Mouse (Mus musculus): ENCODE results near the gene Pibf1. TPM values are rescaled to one million over a fixed set of nuclear protein-coding genes. Genes with fewer than 3 reads are reported as not detected.

The Pibf1 gene
- polyA plus RNA-seq, 1 experiment from 2014 or later: 17.2 TPM

DNA sequence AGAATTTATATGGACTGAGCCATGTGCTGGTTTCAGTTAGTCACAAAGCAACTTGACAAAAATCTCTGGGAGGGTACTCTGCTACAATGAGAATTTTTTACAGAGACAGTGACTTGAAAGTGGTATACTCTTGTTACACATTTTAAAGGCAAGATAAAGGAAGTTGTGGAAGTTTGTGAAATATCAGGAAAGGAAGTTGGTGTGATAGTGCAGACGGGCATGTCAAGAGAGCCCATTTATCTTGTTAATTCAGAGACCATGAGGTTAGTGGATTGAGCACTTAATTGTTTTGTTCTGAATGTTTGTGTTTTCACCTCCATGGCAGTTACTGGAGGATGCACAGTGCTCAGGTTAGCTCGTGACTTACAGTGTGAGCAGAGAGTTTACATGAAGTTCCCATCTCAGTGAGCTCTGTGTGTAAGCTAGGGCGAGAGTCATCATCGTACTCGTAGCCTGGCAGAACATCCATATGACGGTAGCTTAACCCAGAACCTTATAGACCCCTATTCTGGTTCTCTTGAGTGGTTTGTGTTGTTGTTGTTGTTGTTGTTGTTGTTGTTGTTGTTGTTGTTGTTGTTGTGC is 5.4 kb downstream of the Pibf1 start:
- Histone ChIP-seq H3K9me3 (replicated peaks; ENCODE audit: control insufficient read depth, low read length, poor library complexity, severe bottlenecking) (no peaks in the 10 kb centered on the region), H3K9ac (ENCODE audit: low read depth, low read length) (no peak overlapping the region), H3K27ac (ENCODE audit: low read length) (no peak overlapping the region), H3K36me3 (ENCODE audit: control insufficient read depth, insufficient read depth, low read length) (peaks cover 22% of the 10 kb centered on the region), H3K4me3 (ENCODE audit: low read depth, low read length) (no peak overlapping the region), H3K4me1 (ENCODE audit: control insufficient read depth, insufficient read depth, low read length) (peaks cover 7% of the 10 kb centered on the region), H3K4me2 (ENCODE audit: low read length) (no peak overlapping the region), H3K27me3 (ENCODE audit: control insufficient read depth, insufficient read depth, low read depth, low read length) (no peaks in the 10 kb centered on the region)
- ATAC-seq: no peak
- 94% methylated on average over 6 of the region's 6 CpGs for WGBS

GRCm38 (mm10) chr14:99106671-99107070 is 7.4 kb downstream of the Pibf1 start:
- no peak overlapping the region for H3K9ac ChIP-seq (ENCODE audit: low read depth, low read length)
- no peak for ATAC-seq
- H3K27ac ChIP-seq (ENCODE audit: low read length): no peak overlapping the region
- no peaks in the 10 kb centered on the region for H3K9me3 ChIP-seq (replicated peaks; ENCODE audit: control insufficient read depth, low read length, poor library complexity, severe bottlenecking)
- H3K4me2 ChIP-seq (ENCODE audit: low read length): no peak overlapping the region
- H3K4me1 ChIP-seq (ENCODE audit: control insufficient read depth, insufficient read depth, low read length): no peaks in the 10 kb centered on the region
- WGBS: 94% methylated on average over 2 of the region's 2 CpGs
- no peak overlapping the region for H3K4me3 ChIP-seq (ENCODE audit: low read depth, low read length)
- H3K36me3 ChIP-seq (ENCODE audit: control insufficient read depth, insufficient read depth, low read length): peaks cover 24% of the 10 kb centered on the region
- H3K27me3 ChIP-seq (ENCODE audit: control insufficient read depth, insufficient read depth, low read depth, low read length): no peaks in the 10 kb centered on the region

DNA sequence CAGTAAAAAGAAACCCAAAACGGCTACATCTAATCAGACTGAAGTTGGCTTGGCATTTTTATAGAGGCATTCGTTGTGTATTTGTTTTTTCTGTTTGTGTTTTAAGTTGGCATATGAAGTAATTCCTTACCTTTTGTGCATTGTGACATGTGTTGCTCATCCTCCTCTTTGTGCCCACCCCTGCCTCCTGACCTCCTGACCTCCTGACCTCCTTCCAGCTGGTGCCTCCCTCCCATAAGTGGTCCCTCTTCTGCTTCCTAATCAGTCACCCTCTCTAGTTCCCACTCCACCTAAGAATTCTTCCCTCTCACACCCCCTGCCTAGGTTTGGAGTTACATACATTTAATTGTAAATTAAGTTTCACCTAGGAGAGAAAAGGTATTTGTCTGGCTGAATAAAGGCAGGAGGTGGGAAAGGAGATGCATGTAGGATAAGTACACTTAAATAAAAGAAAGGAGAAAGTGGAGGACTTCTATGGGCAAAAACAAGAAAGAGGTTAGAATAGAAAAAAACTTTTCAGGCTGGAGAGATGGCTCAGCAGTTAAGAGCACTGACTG is 8.5 kb downstream of the Pibf1 start:
- 92% methylated on average over 2 of the region's 2 CpGs for WGBS
- no peak overlapping the region for H3K4me2 ChIP-seq (ENCODE audit: low read length)
- no peak for ATAC-seq
- no peak overlapping the region for H3K4me3 ChIP-seq (ENCODE audit: low read depth, low read length)
- H3K27ac ChIP-seq (ENCODE audit: low read length): no peak overlapping the region
- H3K9ac ChIP-seq (ENCODE audit: low read depth, low read length): no peak overlapping the region
- peaks cover 23% of the 10 kb centered on the region for H3K36me3 ChIP-seq (ENCODE audit: control insufficient read depth, insufficient read depth, low read length)
- H3K4me1 ChIP-seq (ENCODE audit: control insufficient read depth, insufficient read depth, low read length): no peaks in the 10 kb centered on the region
- no peaks in the 10 kb centered on the region for H3K27me3 ChIP-seq (ENCODE audit: control insufficient read depth, insufficient read depth, low read depth, low read length)
- no peaks in the 10 kb centered on the region for H3K9me3 ChIP-seq (replicated peaks; ENCODE audit: control insufficient read depth, low read length, poor library complexity, severe bottlenecking)

DNA sequence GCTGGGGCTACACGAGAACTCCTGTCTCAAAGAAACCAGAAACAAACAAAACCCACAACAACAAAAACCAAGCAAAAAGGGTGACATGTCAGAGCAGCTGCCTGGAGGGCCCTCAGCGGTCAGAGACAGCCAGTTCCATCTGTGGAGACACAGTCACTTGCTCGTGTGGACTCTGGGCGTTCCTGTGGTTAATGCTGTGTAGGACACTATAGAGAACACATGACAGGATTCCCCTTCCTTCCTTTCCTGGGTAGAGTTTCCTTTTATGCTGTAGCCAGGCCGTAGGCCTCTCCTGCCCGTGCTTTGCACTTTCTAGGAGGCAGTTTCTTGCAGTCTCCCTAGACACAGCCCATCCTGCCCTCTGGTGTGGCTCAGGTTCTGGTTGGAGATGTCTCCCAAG is 9.5 kb downstream of the Pibf1 start:
- no peaks in the 10 kb centered on the region for H3K9me3 ChIP-seq (replicated peaks; ENCODE audit: control insufficient read depth, low read length, poor library complexity, severe bottlenecking)
- no peak overlapping the region for H3K4me2 ChIP-seq (ENCODE audit: low read length)
- peaks cover 21% of the 10 kb centered on the region for H3K36me3 ChIP-seq (ENCODE audit: control insufficient read depth, insufficient read depth, low read length)
- no peak overlapping the region for H3K9ac ChIP-seq (ENCODE audit: low read depth, low read length)
- ATAC-seq: no peak
- no peak overlapping the region for H3K27ac ChIP-seq (ENCODE audit: low read length)
- no peak overlapping the region for H3K4me3 ChIP-seq (ENCODE audit: low read depth, low read length)
- no peaks in the 10 kb centered on the region for H3K4me1 ChIP-seq (ENCODE audit: control insufficient read depth, insufficient read depth, low read length)
- no peaks in the 10 kb centered on the region for H3K27me3 ChIP-seq (ENCODE audit: control insufficient read depth, insufficient read depth, low read depth, low read length)
- WGBS: 92% methylated on average over 6 of the region's 6 CpGs

DNA sequence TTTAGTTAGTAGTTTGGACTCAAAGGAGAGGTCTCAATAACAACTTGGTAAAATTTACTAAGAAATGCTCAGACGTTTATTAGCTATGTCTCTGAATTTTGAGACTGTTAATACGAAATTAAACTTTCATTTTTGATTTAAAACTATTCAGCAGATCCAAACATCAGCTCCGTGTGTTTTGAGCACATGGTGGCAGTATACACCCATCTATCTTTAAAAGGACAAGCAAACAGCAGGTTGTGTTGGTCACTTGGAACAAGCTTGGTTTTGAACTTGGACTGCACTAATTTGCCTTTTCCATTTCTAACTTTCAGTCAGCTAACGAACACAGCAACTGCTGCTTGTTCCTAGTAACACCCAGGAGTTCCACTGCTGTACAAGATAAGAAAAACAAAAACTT is 18.4 kb downstream of the Pibf1 start:
- H3K36me3 ChIP-seq (ENCODE audit: control insufficient read depth, insufficient read depth, low read length): peaks cover 20% of the 10 kb centered on the region
- no peaks in the 10 kb centered on the region for H3K27me3 ChIP-seq (ENCODE audit: control insufficient read depth, insufficient read depth, low read depth, low read length)
- H3K4me3 ChIP-seq (ENCODE audit: low read depth, low read length): no peak overlapping the region
- no peak for ATAC-seq
- H3K4me2 ChIP-seq (ENCODE audit: low read length): no peak overlapping the region
- H3K9me3 ChIP-seq (replicated peaks; ENCODE audit: control insufficient read depth, low read length, poor library complexity, severe bottlenecking): no peaks in the 10 kb centered on the region
- no peak overlapping the region for H3K27ac ChIP-seq (ENCODE audit: low read length)
- 84% methylated on average over 4 of the region's 4 CpGs for WGBS
- no peaks in the 10 kb centered on the region for H3K4me1 ChIP-seq (ENCODE audit: control insufficient read depth, insufficient read depth, low read length)
- H3K9ac ChIP-seq (ENCODE audit: low read depth, low read length): no peak overlapping the region

DNA sequence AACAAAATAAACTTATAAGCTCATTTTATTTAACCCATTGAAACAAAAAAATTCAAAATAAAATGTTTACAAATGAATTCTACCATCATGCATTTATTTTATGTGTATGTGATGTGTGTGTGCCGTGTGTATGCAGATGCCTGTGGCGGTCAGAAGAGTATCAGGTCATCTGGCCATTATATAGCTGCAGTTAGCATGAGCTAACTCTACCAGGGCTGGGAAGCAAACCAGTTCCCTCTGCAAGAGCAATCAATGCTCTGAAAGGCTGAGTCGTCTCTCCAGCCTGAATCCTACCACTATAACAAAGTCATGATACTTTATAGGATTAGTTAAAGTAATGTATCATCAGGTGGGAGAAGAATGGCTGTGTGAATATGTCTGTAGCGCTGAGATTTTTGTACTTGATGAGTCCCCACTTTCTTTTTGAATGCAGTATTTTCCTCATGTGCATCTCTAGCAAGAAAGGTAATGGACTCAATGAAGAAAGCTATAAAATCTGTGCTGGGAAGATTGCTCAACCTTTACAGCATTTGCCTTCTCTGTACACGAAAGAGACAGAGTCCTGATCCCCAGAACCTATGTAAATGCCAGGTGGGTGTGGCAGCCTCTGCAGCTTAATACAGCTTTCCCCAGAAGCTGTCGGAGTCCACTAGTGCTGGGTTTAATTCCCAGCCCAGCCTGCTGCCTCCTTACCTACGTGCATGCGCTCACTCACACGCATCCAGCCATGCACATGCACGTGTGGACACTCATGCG is 22.5 kb downstream of the Pibf1 start:
- H3K4me1 ChIP-seq (ENCODE audit: control insufficient read depth, insufficient read depth, low read length): no peaks in the 10 kb centered on the region
- peaks cover 5% of the 10 kb centered on the region; the same call in 1 of the 2 replicates for H3K36me3 ChIP-seq (ENCODE audit: control insufficient read depth, insufficient read depth, low read length)
- no peak overlapping the region for H3K4me2 ChIP-seq (ENCODE audit: low read length)
- no peaks in the 10 kb centered on the region for H3K9me3 ChIP-seq (replicated peaks; ENCODE audit: control insufficient read depth, low read length, poor library complexity, severe bottlenecking)
- H3K27me3 ChIP-seq (ENCODE audit: control insufficient read depth, insufficient read depth, low read depth, low read length): no peaks in the 10 kb centered on the region
- H3K4me3 ChIP-seq (ENCODE audit: low read depth, low read length): no peak overlapping the region
- no peak overlapping the region for H3K9ac ChIP-seq (ENCODE audit: low read depth, low read length)
- ATAC-seq: no peak
- 89% methylated on average over 11 of the region's 11 CpGs for WGBS
- no peak overlapping the region for H3K27ac ChIP-seq (ENCODE audit: low read length)

DNA sequence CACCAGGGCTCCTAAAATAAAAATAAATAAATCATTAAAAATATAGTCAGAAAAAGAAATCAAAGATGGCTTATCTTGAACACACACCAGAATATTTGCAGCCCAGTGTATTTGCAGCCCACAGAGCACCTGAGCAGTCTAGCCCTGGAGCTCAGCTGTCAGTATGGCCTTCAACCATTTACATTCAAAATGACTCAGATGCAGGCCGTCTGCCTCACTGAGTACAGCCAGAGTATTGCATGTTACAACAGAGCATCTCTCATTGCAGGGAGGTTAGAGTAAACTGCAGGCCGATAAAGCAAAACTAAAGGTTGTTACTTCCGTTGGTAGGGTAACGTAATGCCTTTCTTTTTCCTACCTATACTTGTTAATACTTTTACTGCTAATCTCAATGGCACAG is 24.9 kb downstream of the Pibf1 start:
- Histone ChIP-seq H3K27ac (ENCODE audit: low read length) (no peak overlapping the region), H3K4me3 (ENCODE audit: low read depth, low read length) (no peak overlapping the region), H3K4me2 (ENCODE audit: low read length) (no peak overlapping the region), H3K36me3 (ENCODE audit: control insufficient read depth, insufficient read depth, low read length) (0 out of 2 replicates have a peak, but pooled peaks cover 3% of the 10 kb centered on the region), H3K9me3 (replicated peaks; ENCODE audit: control insufficient read depth, low read length, poor library complexity, severe bottlenecking) (no peaks in the 10 kb centered on the region), H3K4me1 (ENCODE audit: control insufficient read depth, insufficient read depth, low read length) (no peaks in the 10 kb centered on the region), H3K9ac (ENCODE audit: low read depth, low read length) (no peak overlapping the region), H3K27me3 (ENCODE audit: control insufficient read depth, insufficient read depth, low read depth, low read length) (no peaks in the 10 kb centered on the region)
- no peak for ATAC-seq
- WGBS: 91% methylated on average over 4 of the region's 4 CpGs

GRCm38 (mm10) chr14:99126713-99127112 is 27.5 kb downstream of the Pibf1 start:
- H3K4me2 ChIP-seq (ENCODE audit: low read length): no peak overlapping the region
- H3K27ac ChIP-seq (ENCODE audit: low read length): no peak overlapping the region
- ATAC-seq: no peak
- no peak overlapping the region for H3K9ac ChIP-seq (ENCODE audit: low read depth, low read length)
- no peaks in the 10 kb centered on the region for H3K9me3 ChIP-seq (replicated peaks; ENCODE audit: control insufficient read depth, low read length, poor library complexity, severe bottlenecking)
- WGBS: 94% methylated on average over 4 of the region's 4 CpGs
- H3K4me1 ChIP-seq (ENCODE audit: control insufficient read depth, insufficient read depth, low read length): no peaks in the 10 kb centered on the region
- H3K27me3 ChIP-seq (ENCODE audit: control insufficient read depth, insufficient read depth, low read depth, low read length): no peaks in the 10 kb centered on the region
- no peak overlapping the region for H3K4me3 ChIP-seq (ENCODE audit: low read depth, low read length)
- 0 out of 2 replicates have a peak, but pooled peaks cover 3% of the 10 kb centered on the region for H3K36me3 ChIP-seq (ENCODE audit: control insufficient read depth, insufficient read depth, low read length)

- no peak for ATAC-seq
- H3K9me3 ChIP-seq (replicated peaks; ENCODE audit: control insufficient read depth, low read length, poor library complexity, severe bottlenecking): no peaks in the 10 kb centered on the region
- 74% methylated on average over 1 of the region's 1 CpGs for WGBS
- no peak overlapping the region for H3K9ac ChIP-seq (ENCODE audit: low read depth, low read length)
- no peaks in the 10 kb centered on the region for H3K36me3 ChIP-seq (ENCODE audit: control insufficient read depth, insufficient read depth, low read length)
- no peaks in the 10 kb centered on the region for H3K27me3 ChIP-seq (ENCODE audit: control insufficient read depth, insufficient read depth, low read depth, low read length)
- no peaks in the 10 kb centered on the region for H3K4me1 ChIP-seq (ENCODE audit: control insufficient read depth, insufficient read depth, low read length)
- no peak overlapping the region for H3K4me2 ChIP-seq (ENCODE audit: low read length)
- no peak overlapping the region for H3K27ac ChIP-seq (ENCODE audit: low read length)
- H3K4me3 ChIP-seq (ENCODE audit: low read depth, low read length): no peak overlapping the region
Observed at GRCm38 (mm10) chr14:99127509-99127908, 28.3 kb downstream of the Pibf1 start.
